Mouse (Mus musculus): ENCODE results near the gene Trio.

GRCm38 (mm10) chr15:27793284-27793683, 232.4 kb downstream of the Trio start:
- TF ChIP-seq CTCF (IDR thresholded peaks at IDR 0.05; ENCODE audit: insufficient read depth, low read length), result no peak
- TF ChIP-seq POLR2A (IDR thresholded peaks at IDR 0.05; ENCODE audit: borderline replicate concordance, extremely low read depth, low read depth, low read length), result no peak
